Mouse (Mus musculus) lung, postnatal 0 days (tissue): ENCODE data around the gene Lrrc75a.

Experiments
- CTCF ChIP-seq: IDR thresholded peaks from 2 replicates; pipeline ENCODE4 v1.5.1; 2016; ENCODE audit warnings: antibody characterized with exemption, mild to moderate bottlenecking
- EP300 ChIP-seq: IDR thresholded peaks from 2 replicates; pipeline ENCODE4 v1.6.1; 2016; ENCODE audit warnings: antibody characterized with exemption, mild to moderate bottlenecking, control low read depth

- TF ChIP-seq CTCF: no peak
- TF ChIP-seq EP300: no peak
These were observed 46.8 kb upstream of the Lrrc75a start for GRCm38 (mm10) chr11:62695126-62695525.
